Mouse (Mus musculus) frontal cortex, postnatal 10 days (tissue): ENCODE data around the gene Limch1.

Experiments used
- DNase-seq, 2 experiments: peaks; one replicate each; pipeline ENCODE4 v3.0.0; 2022; ENCODE audit warnings: low spot score in 2 of 2, mixed read lengths in 1 of 2

Gene Limch1

GRCm38 (mm10) chr5:67099393-67100271, 354.0 kb downstream of the Limch1 start:
- DNase-seq, result peak in 1 of 2 experiments; percentile 13

GRCm38 (mm10) chr5:67100564-67101394, 355.2 kb downstream of the Limch1 start:
- DNase-seq, result no peak

DNA sequence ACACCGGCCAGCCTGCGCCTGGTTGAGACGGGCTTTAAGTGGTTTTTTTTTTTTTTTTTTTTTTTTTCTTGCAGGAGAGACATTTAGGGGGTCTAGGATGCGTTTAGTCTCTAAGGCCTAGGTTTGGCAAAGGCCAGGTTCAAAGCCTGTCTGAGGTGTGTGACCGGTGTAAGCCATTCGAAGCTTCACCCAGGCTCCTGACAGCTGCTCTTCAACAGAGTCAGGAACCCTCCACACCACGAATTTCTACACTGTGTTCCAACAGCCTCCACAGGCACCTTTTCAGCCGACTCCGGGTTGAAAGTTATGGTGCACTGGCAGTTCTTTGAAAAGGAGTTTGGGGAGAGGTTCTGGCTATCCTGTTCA, 355.8 kb downstream of the Limch1 start:
- no peak for DNase-seq

- peak in 1 of 2 experiments; percentile 13 for DNase-seq
Observed at GRCm38 (mm10) chr5:67101793-67102600, 356.4 kb downstream of the Limch1 start.

GRCm38 (mm10) chr5:67103016-67103415, 357.4 kb downstream of the Limch1 start:
- DNase-seq, result no peak

GRCm38 (mm10) chr5:67106261-67106660, 360.6 kb downstream of the Limch1 start:
- no peak for DNase-seq
